Mouse (Mus musculus): ENCODE measurements at regions not wholly inside any gene's neighbourhood (a gene's known extent, or its start where the extent isn't known, plus 50 kb on each side); places are given as distances from the start of the nearest gene placed in this dataset.

DNA sequence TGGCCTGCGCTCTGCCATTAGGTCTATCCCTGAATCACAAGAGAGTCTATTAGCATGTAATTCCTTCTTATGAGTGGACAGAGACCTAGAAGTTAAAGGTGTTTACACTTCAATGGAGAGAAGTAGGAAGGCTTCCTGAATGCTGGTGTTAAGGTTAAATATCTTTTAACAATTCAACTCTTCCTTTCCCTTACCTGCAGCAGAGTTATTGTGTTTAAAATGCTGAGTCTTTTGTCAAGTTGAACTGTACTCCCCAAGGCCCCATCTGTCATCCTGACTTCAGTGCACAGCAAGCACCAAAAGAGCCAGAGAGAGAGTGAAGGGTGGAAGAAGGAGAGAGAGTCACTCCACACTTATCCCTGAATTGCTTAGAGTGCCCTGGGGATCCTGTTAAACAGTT is 451.6 kb downstream of the Psat1 start:
- TF ChIP-seq CTCF (IDR thresholded peaks at IDR 0.05; ENCODE audit: low read depth) (no peak), EP300 (optimal IDR thresholded peaks at IDR 0.05) (no peak)

All from stomach, postnatal 0 days (tissue).